ENCODE assay signal across 8 mouse cellular contexts in the genomic region with DNA sequence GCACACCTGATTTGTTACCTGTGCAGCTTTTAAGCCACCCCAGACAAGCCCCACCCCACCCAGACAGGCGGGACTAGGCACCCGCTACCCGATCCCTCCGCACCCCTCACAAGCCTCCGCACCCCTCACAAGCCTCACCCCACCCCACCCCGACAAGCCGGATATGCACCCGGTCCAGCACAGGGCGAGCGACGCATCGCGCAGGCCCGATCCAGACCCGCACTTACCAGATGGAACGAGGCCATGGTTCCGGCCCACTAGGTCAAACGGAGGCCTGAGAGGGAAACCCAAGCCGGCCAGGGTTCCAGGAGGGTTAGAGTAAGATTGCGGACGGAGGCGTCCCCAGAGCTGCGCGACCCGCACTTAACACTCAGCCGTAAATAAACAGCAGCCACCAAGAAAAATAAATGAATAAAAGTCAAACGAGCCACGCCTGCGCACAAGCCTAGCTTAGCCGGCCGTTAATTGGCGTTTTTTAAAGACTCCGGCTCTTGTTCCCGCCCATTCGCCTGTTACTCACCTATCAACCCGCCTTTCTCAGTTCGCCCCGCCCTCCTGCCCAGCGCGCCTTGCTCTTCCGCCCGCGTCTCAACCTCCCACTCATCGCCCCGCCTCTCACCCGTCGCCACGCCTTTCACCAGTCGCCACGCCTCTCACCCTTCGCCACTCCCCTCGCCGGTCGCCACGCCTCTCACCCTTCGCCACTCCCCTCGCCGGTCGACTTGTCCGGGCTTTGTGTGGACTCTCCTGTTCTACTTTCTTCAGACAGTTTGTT. TPM values are rescaled to one million over a fixed set of nuclear protein-coding genes. Genes with fewer than 3 reads are reported as not detected.
A peak's percentile ranks its signal among the peaks of the same experiment; 100 is the strongest.
DNase-seq lines count a peak whose midpoint lies in the region; ATAC-seq and TF ChIP-seq lines count a peak whose summit lies in the region.

A gene (minus strand): TSS at position 483 of the 775 bp plus-strand sequence.

- WGBS in forebrain, embryonic 12.5 days: under 1% methylated on average over 60 of the region's 60 CpGs
- under 1% methylated on average over 58 of the region's 60 CpGs for WGBS in heart, postnatal 0 days
- under 1% methylated on average over 60 of the region's 60 CpGs for WGBS in liver, embryonic 16.5 days (ENCODE audit: insufficient replicate concordance)
- WGBS in neural tube, embryonic 13.5 days: under 1% methylated on average over 60 of the region's 60 CpGs

- no peaks in the 10 kb centered on the region for H3K9me3 ChIP-seq in E14TG2a.4 (ENCODE audit: low read length)
- H3K9me3 ChIP-seq in forebrain, embryonic 12.5 days: no peaks in the 10 kb centered on the region
- no peaks in the 10 kb centered on the region for H3K9me3 ChIP-seq in heart, postnatal 0 days (replicated peaks; ENCODE audit: control insufficient read depth, low read length)
- no peaks in the 10 kb centered on the region for H3K9me3 ChIP-seq in liver, embryonic 16.5 days (replicated peaks; ENCODE audit: control insufficient read depth, low read length)
- no peaks in the 10 kb centered on the region for H3K9me3 ChIP-seq in neural tube, embryonic 13.5 days

- no peak for TF ChIP-seq EP300 in heart, postnatal 0 days (IDR thresholded peaks at IDR 0.05; ENCODE audit: low read depth)

- peak within 1 kb of the TSS; percentile 89 for H3K27ac ChIP-seq in forebrain, embryonic 12.5 days
- peak within 1 kb of the TSS; percentile 82 for H3K27ac ChIP-seq in heart, postnatal 0 days (ENCODE audit: low read depth)
- H3K27ac ChIP-seq in liver, embryonic 16.5 days (ENCODE audit: low read length): peak within 1 kb of the TSS; percentile 99
- peak within 1 kb of the TSS; percentile 90 for H3K27ac ChIP-seq in neural tube, embryonic 13.5 days (replicated peaks)
- H3K27ac ChIP-seq in testis, adult 2 months (ENCODE audit: control insufficient read depth, insufficient read depth, low read depth, low read length): peak within 1 kb of the TSS; percentile 98

- H3K4me3 ChIP-seq in E14TG2a.4 (replicated peaks; ENCODE audit: low read length): peak within 1 kb of the TSS; percentile 89
- peak within 1 kb of the TSS; percentile 79 for H3K4me3 ChIP-seq in forebrain, embryonic 12.5 days (replicated peaks)
- peak within 1 kb of the TSS; percentile 87 for H3K4me3 ChIP-seq in heart, postnatal 0 days (ENCODE audit: low read depth, low read length)
- H3K4me3 ChIP-seq in liver, embryonic 16.5 days (ENCODE audit: low read depth, low read length): peak within 1 kb of the TSS; percentile 90
- H3K4me3 ChIP-seq in neural tube, embryonic 13.5 days: peak within 1 kb of the TSS; percentile 80
- peak within 1 kb of the TSS; percentile 99 for H3K4me3 ChIP-seq in testis, adult 2 months (ENCODE audit: control insufficient read depth, low read depth, low read length)

- peaks cover 40% of the 10 kb centered on the region for H3K4me1 ChIP-seq in E14TG2a.4 (replicated peaks; ENCODE audit: low read depth, low read length)
- H3K4me1 ChIP-seq in forebrain, embryonic 12.5 days: peaks cover 13% of the 10 kb centered on the region
- H3K4me1 ChIP-seq in heart, postnatal 0 days (ENCODE audit: control insufficient read depth, insufficient read depth): peaks cover 10% of the 10 kb centered on the region; the same call in 1 of the 2 replicates
- peaks cover 30% of the 10 kb centered on the region for H3K4me1 ChIP-seq in liver, embryonic 16.5 days (ENCODE audit: control insufficient read depth, low read depth, low read length)
- H3K4me1 ChIP-seq in neural tube, embryonic 13.5 days (replicated peaks): peaks cover 20% of the 10 kb centered on the region
- peaks cover 6% of the 10 kb centered on the region for H3K4me1 ChIP-seq in testis, adult 2 months (ENCODE audit: control insufficient read depth, insufficient read depth, low read length)

- TF ChIP-seq POLR2A in testis, adult 2 months (IDR thresholded peaks at IDR 0.05; ENCODE audit: control insufficient read depth, low read depth, low read length): peak; percentile 58

- H3K9ac ChIP-seq in forebrain, embryonic 12.5 days: peak within 1 kb of the TSS; percentile 92
- H3K9ac ChIP-seq in heart, postnatal 0 days (replicated peaks; ENCODE audit: low read depth, low read length): peak within 1 kb of the TSS; percentile 82
- H3K9ac ChIP-seq in liver, embryonic 16.5 days (ENCODE audit: low read depth, low read length): peak within 1 kb of the TSS; percentile 86
- H3K9ac ChIP-seq in neural tube, embryonic 13.5 days: peak within 1 kb of the TSS; percentile 89

- peak; percentile 97 for DNase-seq in c-Kit-positive CD71-positive TER-119-positive erythroid progenitor cells, embryonic 14.5 days (ENCODE audit: low spot score)
- DNase-seq in heart, postnatal 0 days (ENCODE audit: low spot score): peak; percentile 99
- peak; percentile 99 for DNase-seq in kidney, postnatal 4 days

- 0 out of 2 replicates have a peak, but pooled peaks cover 2% of the 10 kb centered on the region for H3K36me3 ChIP-seq in E14TG2a.4 (ENCODE audit: insufficient read depth, low read length)
- no peaks in the 10 kb centered on the region for H3K36me3 ChIP-seq in forebrain, embryonic 12.5 days (replicated peaks)
- no peaks in the 10 kb centered on the region for H3K36me3 ChIP-seq in heart, postnatal 0 days (replicated peaks; ENCODE audit: control insufficient read depth, insufficient read depth, low read length)
- no peaks in the 10 kb centered on the region for H3K36me3 ChIP-seq in liver, embryonic 16.5 days (ENCODE audit: control insufficient read depth, insufficient read depth)
- H3K36me3 ChIP-seq in neural tube, embryonic 13.5 days: no peaks in the 10 kb centered on the region
- no peaks in the 10 kb centered on the region for H3K36me3 ChIP-seq in testis, adult 2 months (ENCODE audit: control insufficient read depth, insufficient read depth, low read length)

- TF ChIP-seq CTCF in E14TG2a.4 (conservative IDR thresholded peaks at IDR 0.05; ENCODE audit: low read length): no peak
- TF ChIP-seq CTCF in heart, postnatal 0 days (IDR thresholded peaks at IDR 0.05; ENCODE audit: low read depth): no peak
- no peak for TF ChIP-seq CTCF in testis, adult 2 months (IDR thresholded peaks at IDR 0.05; ENCODE audit: control insufficient read depth, insufficient read depth, insufficient replicate concordance, low read depth, low read length)

- peak; percentile 97 for ATAC-seq in forebrain, embryonic 12.5 days (ENCODE audit: low FRiP score)
- peak; percentile 99 for ATAC-seq in heart, postnatal 0 days (ENCODE audit: insufficient read depth, low read depth)
- peak; percentile 90 for ATAC-seq in liver, embryonic 16.5 days (ENCODE audit: low read depth)
- peak; percentile 96 for ATAC-seq in neural tube, embryonic 13.5 days (ENCODE audit: low read depth)

- H3K4me2 ChIP-seq in forebrain, embryonic 12.5 days: peak within 1 kb of the TSS; percentile 60
- peak within 1 kb of the TSS; percentile 75 for H3K4me2 ChIP-seq in heart, postnatal 0 days (ENCODE audit: low read depth, low read length)
- H3K4me2 ChIP-seq in liver, embryonic 16.5 days (ENCODE audit: low read depth, low read length): peak within 1 kb of the TSS; percentile 85
- peak within 1 kb of the TSS; percentile 55 for H3K4me2 ChIP-seq in neural tube, embryonic 13.5 days

- no peaks in the 10 kb centered on the region for H3K27me3 ChIP-seq in E14TG2a.4 (ENCODE audit: insufficient read depth, low read length)
- no peaks in the 10 kb centered on the region for H3K27me3 ChIP-seq in forebrain, embryonic 12.5 days
- H3K27me3 ChIP-seq in heart, postnatal 0 days (ENCODE audit: control insufficient read depth, insufficient read depth, low read length): no peaks in the 10 kb centered on the region
- no peaks in the 10 kb centered on the region for H3K27me3 ChIP-seq in liver, embryonic 16.5 days (ENCODE audit: control insufficient read depth, insufficient read depth, low read depth, low read length)
- no peaks in the 10 kb centered on the region for H3K27me3 ChIP-seq in neural tube, embryonic 13.5 days
- no peaks in the 10 kb centered on the region for H3K27me3 ChIP-seq in testis, adult 2 months (ENCODE audit: control insufficient read depth, insufficient read depth, low read length)

RNA-seq across cellular contexts. Expression of the gene that starts here (rescaled TPM):
- 54.4 and 55.7 TPM in 2 replicates for polyA plus RNA-seq in forebrain, embryonic 12.5 days (2016; fragmentation: Nextera tagmentation; extraction: Ambion mirVana)
- 5.5 and 7.9 TPM in 2 replicates for total RNA-seq in heart, postnatal 0 days (2014; rRNA removed; ENCODE audit: low replicate concordance)
- polyA plus RNA-seq in heart, postnatal 0 days (2015; fragmentation: Nextera tagmentation; extraction: Ambion mirVana): 10.2 and 11.1 TPM in 2 replicates
- 12.9 and 15.0 TPM in 2 replicates for polyA plus RNA-seq in liver, embryonic 16.5 days (2015; fragmentation: Nextera tagmentation; extraction: Ambion mirVana)
- polyA plus RNA-seq in neural tube, embryonic 13.5 days (2015; fragmentation: Nextera tagmentation; extraction: Ambion mirVana): 36.0 and 40.5 TPM in 2 replicates
- 6.1 and 6.8 TPM in 2 replicates for polyA plus RNA-seq in testis, adult 2 months (2012; rRNA removed)

Comparison
In these comparisons a context has a peak if more than half of its experiments do, and no peak if none do; other contexts are left out.
1. Peak in every context shown above with its lines: DNase-seq, ATAC-seq, H3K4me3 ChIP-seq and H3K27ac ChIP-seq.